Mouse (Mus musculus): ENCODE measurements around the gene Actg2. TPM values are rescaled to one million over a fixed set of nuclear protein-coding genes. Genes with fewer than 3 reads are reported as not detected.

Actg2 gene
- total and polyA plus RNA-seq, 3 experiments = 1.1 to 5.6 (median 1.6) TPM

- in situ Hi-C loops (cut with MboI; ENCODE audit: low pct_ligation_motif_present, low pct_unique_long_range_greater_than_20kb, low sequenced_read_pairs) (no loop called here), dilution Hi-C loops (cut with MboI; ENCODE audit: extremely low pct_ligation_motif_present, extremely low pct_unique_long_range_greater_than_20kb, low sequenced_read_pairs) (no loop called here)
- TF ChIP-seq MAFK (IDR thresholded peaks at IDR 0.05; ENCODE audit: insufficient replicate concordance, low read length) = no peak
- no peak for TF ChIP-seq SMC3 (IDR thresholded peaks at IDR 0.05; ENCODE audit: low read depth, low read length)
- TF ChIP-seq RCOR1 (conservative IDR thresholded peaks at IDR 0.05; ENCODE audit: low read depth, low read length) = no peak
- no peak for TF ChIP-seq MAX (IDR thresholded peaks at IDR 0.05; ENCODE audit: low read length)
- TF ChIP-seq ELF1 (IDR thresholded peaks at IDR 0.05; ENCODE audit: low read depth, low read length) = no peak
- TF ChIP-seq MAZ (IDR thresholded peaks at IDR 0.05; ENCODE audit: low read depth, low read length) = no peak
- no peak for TF ChIP-seq USF1 (IDR thresholded peaks at IDR 0.05; ENCODE audit: low read depth, low read length)
- TF ChIP-seq CTCF (conservative IDR thresholded peaks at IDR 0.05 in 1 of 2, IDR thresholded peaks at IDR 0.05 in 1 of 2; ENCODE audit: low read depth in 2 of 2, low read length in 2 of 2) = no peak
- TF ChIP-seq MXI1 (IDR thresholded peaks at IDR 0.05; ENCODE audit: low read depth, low read length) = no peak
- no peak for TF ChIP-seq ZKSCAN1 (IDR thresholded peaks at IDR 0.05; ENCODE audit: borderline replicate concordance, low read depth, low read length)
- no peak for TF ChIP-seq JUND (conservative IDR thresholded peaks at IDR 0.05; ENCODE audit: low read depth, low read length)
- TF ChIP-seq ZNF384 (IDR thresholded peaks at IDR 0.05; ENCODE audit: low read depth, low read length) = no peak
- no peak for TF ChIP-seq TBP (conservative IDR thresholded peaks at IDR 0.05; ENCODE audit: low read depth, low read length)
These were observed 37.0 kb downstream of the Actg2 start for GRCm38 (mm10) chr6:83499078-83499477.

GRCm38 (mm10) chr6:83496753-83497710, 39.0 kb downstream of the Actg2 start:
- Histone ChIP-seq H3K27ac (ENCODE audit: insufficient read depth, low read depth) (no peak overlapping the region), H3K36me3 (replicated peaks in 1 of 2; ENCODE audit: control insufficient read depth in 1 of 2, insufficient read depth in 1 of 2, low read length in 1 of 2) (peaks cover 7 to 68% of the 10 kb centered on the region in 2 experiments), H3K4me3 (replicated peaks in 1 of 3; ENCODE audit: low read depth in 2 of 3, low read length in 2 of 3, poor library complexity in 1 of 3) (no peak overlapping the region), H3K9me3 (replicated peaks; ENCODE audit: low read length) (peaks cover 2% of the 10 kb centered on the region), H3K4me2 (ENCODE audit: insufficient read depth, low read depth, poor library complexity, severe bottlenecking) (no peak overlapping the region), H3K9ac (ENCODE audit: insufficient read depth, low read depth) (no peak overlapping the region), H3K27me3 (replicated peaks) (no peaks in the 10 kb centered on the region), H3K4me1 (ENCODE audit: control insufficient read depth in 1 of 2, insufficient read depth in 2 of 2) (peaks cover 0 to 3% of the 10 kb centered on the region in 2 experiments; a peak in 1 of 4 replicates), H3K79me2 (replicated peaks; ENCODE audit: control insufficient read depth, extremely low read depth, insufficient read depth, poor library complexity, severe bottlenecking) (no peaks in the 10 kb centered on the region)
- TF ChIP-seq UBTF (IDR thresholded peaks at IDR 0.05; ENCODE audit: low read depth, low read length) (no peak), SIN3A (IDR thresholded peaks at IDR 0.05; ENCODE audit: low read length) (no peak), USF1 (IDR thresholded peaks at IDR 0.05; ENCODE audit: low read depth, low read length) (no peak), CTCF (conservative IDR thresholded peaks at IDR 0.05 in 1 of 2, IDR thresholded peaks at IDR 0.05 in 1 of 2; ENCODE audit: low read depth in 2 of 2, low read length in 2 of 2) (no peak), MEF2A (IDR thresholded peaks at IDR 0.05; ENCODE audit: borderline replicate concordance, low read depth, low read length) (no peak), HCFC1 (IDR thresholded peaks at IDR 0.05; ENCODE audit: low read depth, low read length) (no peak), PAX5 (IDR thresholded peaks at IDR 0.05; ENCODE audit: low read length) (no peak), ELF1 (IDR thresholded peaks at IDR 0.05; ENCODE audit: low read depth, low read length) (no peak), IRF4 (IDR thresholded peaks at IDR 0.05; ENCODE audit: low read depth, low read length) (no peak), EP300 (IDR thresholded peaks at IDR 0.05; ENCODE audit: low read length) (no peak), CHD1 (IDR thresholded peaks at IDR 0.05; ENCODE audit: low read depth, low read length) (no peak), GABPA (IDR thresholded peaks at IDR 0.05; ENCODE audit: insufficient replicate concordance, low read depth, low read length) (no peak), MAZ (IDR thresholded peaks at IDR 0.05; ENCODE audit: low read depth, low read length) (no peak), USF2 (conservative IDR thresholded peaks at IDR 0.05; ENCODE audit: low read depth, low read length) (no peak), NRF1 (IDR thresholded peaks at IDR 0.05; ENCODE audit: low read depth, low read length) (no peak)
- in situ Hi-C loops (cut with MboI; ENCODE audit: low pct_ligation_motif_present, low pct_unique_long_range_greater_than_20kb, low sequenced_read_pairs) = no loop called here
- DNase-seq (ENCODE audit: extremely low read depth) = no peak
- dilution Hi-C loops (cut with MboI; ENCODE audit: extremely low pct_ligation_motif_present, extremely low pct_unique_long_range_greater_than_20kb, low sequenced_read_pairs) = no loop called here

More at GRCm38 (mm10) chr6:83499078-83499477, 37.0 kb downstream of the Actg2 start:
- H3K27me3 ChIP-seq (replicated peaks) = no peaks in the 10 kb centered on the region
- H3K4me2 ChIP-seq (ENCODE audit: insufficient read depth, low read depth, poor library complexity, severe bottlenecking) = no peak overlapping the region
- H3K4me1 ChIP-seq (ENCODE audit: control insufficient read depth in 1 of 2, insufficient read depth in 2 of 2) = peaks cover 4 to 19% of the 10 kb centered on the region in 2 experiments; a peak in 3 of 4 replicates
- peaks cover 2% of the 10 kb centered on the region for H3K9me3 ChIP-seq (replicated peaks; ENCODE audit: low read length)
- no peak overlapping the region for H3K4me3 ChIP-seq (replicated peaks in 1 of 3; ENCODE audit: low read depth in 2 of 3, low read length in 2 of 3, poor library complexity in 1 of 3)
- H3K36me3 ChIP-seq (replicated peaks in 1 of 2; ENCODE audit: control insufficient read depth in 1 of 2, insufficient read depth in 1 of 2, low read length in 1 of 2) = peaks cover 4 to 69% of the 10 kb centered on the region in 2 experiments
- DNase-seq (ENCODE audit: extremely low read depth) = no peak
- no peak overlapping the region for H3K9ac ChIP-seq (ENCODE audit: insufficient read depth, low read depth)
- H3K79me2 ChIP-seq (replicated peaks; ENCODE audit: control insufficient read depth, extremely low read depth, insufficient read depth, poor library complexity, severe bottlenecking) = no peaks in the 10 kb centered on the region; the same call in 1 of the 2 replicates
- no peak overlapping the region for H3K27ac ChIP-seq (ENCODE audit: insufficient read depth, low read depth)

Measured in CH12.LX (cell line).